Mouse (Mus musculus) intestine, embryonic 14.5 days (tissue): Measurements from ENCODE around the gene Zfp414. TPM values are rescaled to one million over a fixed set of nuclear protein-coding genes. Genes with fewer than 3 reads are reported as not detected.

Experiments used
- ATAC-seq: fragments of 200-750 bp; cut with Nextera tagmentation; replicated peaks from 2 replicates; pipeline ENCODE4 v1.8.0; 2017; ENCODE audit warnings: low read depth, moderate number of reproducible peaks, moderate TSS enrichment, moderate library complexity; ENCODE audit not compliant: low FRiP score, low TSS enrichment
- DNase-seq: peaks from one replicate; pipeline ENCODE4 v3.0.0-alpha.2; 2018; ENCODE audit warnings: low spot score
- H3K27ac ChIP-seq: fragments of 300-500 bp; sonication (generic); 2 replicates; pipeline ENCODE4 v1.5.1; 2014; ENCODE audit warnings: low read depth, mild to moderate bottlenecking, control low read depth
- H3K27me3 ChIP-seq: fragments of 300-500 bp; sonication (generic); replicated peaks from 2 replicates; pipeline ENCODE4 v1.6.1; 2014; ENCODE audit warnings: low read length, control low read depth; ENCODE audit not compliant: control insufficient read depth, insufficient read depth
- H3K36me3 ChIP-seq: fragments of 300-500 bp; sonication (generic); 2 replicates; pipeline ENCODE4 v1.6.1; 2014; ENCODE audit warnings: low read length, control low read depth; ENCODE audit not compliant: control insufficient read depth, insufficient read depth
- H3K4me1 ChIP-seq: fragments of 300-500 bp; sonication (generic); replicated peaks from 2 replicates; pipeline ENCODE4 v1.6.1; 2014; ENCODE audit warnings: low read length, control low read depth, mixed read lengths; ENCODE audit not compliant: control insufficient read depth, insufficient read depth
- H3K4me2 ChIP-seq: fragments of 300-500 bp; sonication (generic); 2 replicates; pipeline ENCODE4 v1.6.1; 2014; ENCODE audit warnings: low read length
- H3K4me3 ChIP-seq: fragments of 300-500 bp; sonication (generic); 2 replicates; pipeline ENCODE4 v1.5.1; 2014; ENCODE audit warnings: low read depth, low read length, control low read depth, mixed read lengths
- H3K9ac ChIP-seq: fragments of 300-500 bp; sonication (generic); 2 replicates; pipeline ENCODE4 v1.6.1; 2014; ENCODE audit warnings: mild to moderate bottlenecking, low read length
- H3K9me3 ChIP-seq: fragments of 300-500 bp; sonication (generic); 2 replicates; pipeline ENCODE4 v1.6.1; 2016; ENCODE audit warnings: low read length, control low read depth; ENCODE audit not compliant: control insufficient read depth
- WGBS: fragments of 180-500 bp; shearing (Covaris S2); extraction: QIAGEN DNeasy Blood & Tissue Kit; methylation state at CpG from one replicate; pipeline ENCODE4 v1.1.7; 2014; 5-methylcytosine and 5-hydroxymethylcytosine counted together
- polyA plus RNA-seq: library from polyadenylated mRNA; unstranded; fragments of >200 nt; fragmentation: Nextera tagmentation; extraction: Ambion mirVana; gene quantifications from 2 replicates; pipeline ENCODE4 v1.2.1, GENCODE M21; 2014

Gene Zfp414
- polyA plus RNA-seq, 1 experiment from 2014 or later, result 72.6 TPM

- Histone ChIP-seq H3K4me2 (no peak within 1 kb of the TSS), H3K9ac (no peak within 1 kb of the TSS), H3K36me3 (0 out of 2 replicates have a peak, but pooled peaks cover 8% of the 10 kb centered on the region), H3K27ac (no peak within 1 kb of the TSS), H3K4me3 (no peak within 1 kb of the TSS), H3K27me3 (no peaks in the 10 kb centered on the region), H3K9me3 (no peaks in the 10 kb centered on the region), H3K4me1 (no peaks in the 10 kb centered on the region)
- no peak for ATAC-seq
- 88% methylated on average over 4 of the region's 4 CpGs for WGBS
- no peak for DNase-seq
These were observed 8.8 kb downstream of the Zfp414 start, which contains the start of gene Pram1 for GRCm38 (mm10) chr17:33637516-33638276. Gene Pram1 (plus strand): TSS chr17:33638056.

- no peak overlapping the region for H3K4me3 ChIP-seq
- 57% methylated on average over 6 of the region's 6 CpGs for WGBS
- no peaks in the 10 kb centered on the region for H3K9me3 ChIP-seq
- H3K9ac ChIP-seq, result no peak overlapping the region
- ATAC-seq (no peak), DNase-seq (no peak)
- no peaks in the 10 kb centered on the region for H3K4me1 ChIP-seq
- no peak overlapping the region for H3K4me2 ChIP-seq
- H3K36me3 ChIP-seq, result peaks cover 22% of the 10 kb centered on the region
- H3K27me3 ChIP-seq, result no peaks in the 10 kb centered on the region
- H3K27ac ChIP-seq, result no peak overlapping the region
These were observed 10.9 kb downstream of the Zfp414 start for GRCm38 (mm10) chr17:33639743-33640142.

GRCm38 (mm10) chr17:33644068-33644467 is 15.2 kb downstream of the Zfp414 start:
- WGBS, result 97% methylated on average over 4 of the region's 4 CpGs
- H3K4me3 ChIP-seq, result no peak overlapping the region
- no peaks in the 10 kb centered on the region for H3K4me1 ChIP-seq
- H3K9me3 ChIP-seq, result no peaks in the 10 kb centered on the region
- H3K27ac ChIP-seq, result no peak overlapping the region
- DNase-seq (no peak), ATAC-seq (no peak)
- peaks cover 65% of the 10 kb centered on the region for H3K36me3 ChIP-seq
- no peaks in the 10 kb centered on the region for H3K27me3 ChIP-seq
- H3K9ac ChIP-seq, result no peak overlapping the region
- H3K4me2 ChIP-seq, result no peak overlapping the region

DNA sequence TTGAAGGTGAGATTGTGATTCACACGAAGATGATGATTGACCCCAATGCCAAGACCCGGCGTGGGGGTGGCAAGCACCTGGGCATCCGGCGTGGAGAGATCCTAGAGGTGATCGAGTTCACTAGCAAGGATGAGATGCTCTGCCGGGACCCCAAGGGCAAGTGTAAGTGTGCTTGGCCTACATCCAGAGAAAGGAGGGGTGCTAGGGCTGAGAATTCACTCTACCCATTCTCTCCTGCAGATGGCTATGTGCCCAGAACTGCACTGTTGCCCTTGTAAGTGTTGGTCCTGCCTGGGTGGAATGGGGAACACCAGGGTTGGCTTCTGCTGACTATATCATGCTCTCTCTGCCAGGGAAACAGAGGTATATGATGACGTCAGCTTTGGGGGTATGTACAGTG is 16.2 kb downstream of the Zfp414 start:
- Histone ChIP-seq H3K27ac (no peak overlapping the region), H3K4me1 (no peaks in the 10 kb centered on the region), H3K9ac (no peak overlapping the region), H3K4me2 (no peak overlapping the region), H3K4me3 (no peak overlapping the region), H3K36me3 (peaks cover 75% of the 10 kb centered on the region), H3K9me3 (no peaks in the 10 kb centered on the region), H3K27me3 (no peaks in the 10 kb centered on the region)
- 93% methylated on average over 8 of the region's 8 CpGs for WGBS
- no peak for DNase-seq
- ATAC-seq, result no peak

- H3K36me3 ChIP-seq, result peaks cover 95% of the 10 kb centered on the region
These were observed 21.0 kb downstream of the Zfp414 start for GRCm38 (mm10) chr17:33649781-33650475.

DNA sequence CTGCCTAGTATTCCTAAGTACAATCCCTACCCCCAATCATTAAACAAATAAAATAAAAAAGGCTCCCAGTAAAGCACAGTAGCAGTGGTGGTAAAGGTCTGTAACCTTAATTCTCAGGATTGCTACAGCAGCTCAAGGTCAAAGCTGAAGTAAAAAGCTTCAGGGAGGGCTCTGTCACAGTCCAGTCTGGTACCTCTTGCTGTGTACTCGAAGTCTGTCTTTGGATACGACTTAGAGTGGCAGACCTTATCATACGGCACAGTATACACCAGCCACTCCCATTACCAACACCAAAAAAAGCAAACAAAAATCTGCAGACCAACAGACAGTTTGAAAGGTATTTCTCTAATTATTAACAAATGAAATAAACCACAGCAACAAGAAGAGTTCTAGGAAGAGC is 37.9 kb downstream of the Zfp414 start:
- H3K9me3 ChIP-seq, result no peaks in the 10 kb centered on the region
- peaks cover 73% of the 10 kb centered on the region for H3K36me3 ChIP-seq
- H3K27ac ChIP-seq, result no peak overlapping the region
- ATAC-seq, result no peak
- 78% methylated on average over 3 of the region's 3 CpGs for WGBS
- no peak for DNase-seq
- H3K4me1 ChIP-seq, result no peaks in the 10 kb centered on the region
- no peak overlapping the region for H3K9ac ChIP-seq
- no peak overlapping the region for H3K4me3 ChIP-seq
- H3K4me2 ChIP-seq, result no peak overlapping the region
- H3K27me3 ChIP-seq, result no peaks in the 10 kb centered on the region

More at GRCm38 (mm10) chr17:33649781-33650475, 21.0 kb downstream of the Zfp414 start:
- Histone ChIP-seq H3K4me2 (no peak overlapping the region), H3K4me3 (no peak overlapping the region), H3K27ac (no peak overlapping the region), H3K4me1 (no peaks in the 10 kb centered on the region), H3K27me3 (no peaks in the 10 kb centered on the region), H3K9me3 (no peaks in the 10 kb centered on the region), H3K9ac (no peak overlapping the region)
- no peak for DNase-seq
- ATAC-seq, result peak; percentile 49; the same call in 1 of the 2 replicates
- 98% methylated on average over 34 of the region's 34 CpGs for WGBS

DNA sequence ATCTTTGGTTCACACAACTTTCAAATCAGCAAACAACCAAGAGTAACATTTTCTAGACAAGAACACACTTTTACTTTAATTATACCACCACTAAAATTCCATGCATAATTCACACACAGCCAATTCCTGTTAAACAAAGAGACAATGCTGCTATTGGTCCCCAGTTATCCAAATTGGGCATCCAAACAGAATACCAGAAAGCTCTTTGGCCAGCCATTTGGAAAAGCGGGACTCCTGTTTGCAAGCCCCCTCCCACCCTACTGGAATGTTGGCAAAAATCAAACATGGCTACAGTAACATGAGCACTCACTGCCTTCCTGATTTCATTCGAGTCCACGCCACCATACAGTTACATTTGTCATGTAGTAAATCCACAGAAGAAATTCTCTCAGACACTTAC is 40.8 kb downstream of the Zfp414 start:
- no peaks in the 10 kb centered on the region for H3K9me3 ChIP-seq
- no peak for ATAC-seq
- H3K9ac ChIP-seq, result no peak overlapping the region
- H3K4me1 ChIP-seq, result no peaks in the 10 kb centered on the region
- H3K27me3 ChIP-seq, result no peaks in the 10 kb centered on the region
- no peak overlapping the region for H3K4me2 ChIP-seq
- no peak for DNase-seq
- no peak overlapping the region for H3K4me3 ChIP-seq
- H3K27ac ChIP-seq, result no peak overlapping the region
- H3K36me3 ChIP-seq, result peaks cover 47% of the 10 kb centered on the region
- 87% methylated on average over 3 of the region's 3 CpGs for WGBS

DNA sequence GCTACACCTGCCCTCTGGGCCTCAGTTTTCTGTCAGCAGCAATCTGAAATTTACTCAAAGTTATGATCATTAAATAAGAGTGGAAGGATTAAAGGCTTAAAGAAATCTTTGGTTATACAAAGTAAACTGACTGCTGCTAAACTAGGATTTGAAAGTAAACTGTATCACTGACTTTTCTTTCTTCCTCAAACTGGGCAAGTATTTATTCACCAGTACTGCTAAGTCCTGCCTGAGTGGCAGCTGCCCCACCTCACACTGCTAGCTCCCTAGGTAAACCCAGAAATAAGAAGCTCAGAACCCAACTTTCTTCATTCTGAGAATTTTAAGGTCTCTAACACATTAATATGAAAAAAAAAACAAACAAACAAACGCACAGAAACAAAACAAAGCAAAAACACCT is 44.9 kb downstream of the Zfp414 start:
- no peaks in the 10 kb centered on the region for H3K27me3 ChIP-seq
- H3K9me3 ChIP-seq, result no peaks in the 10 kb centered on the region
- no peaks in the 10 kb centered on the region for H3K4me1 ChIP-seq
- H3K4me2 ChIP-seq, result no peak overlapping the region
- peaks cover 40% of the 10 kb centered on the region for H3K36me3 ChIP-seq
- DNase-seq (no peak), ATAC-seq (no peak)
- no peak overlapping the region for H3K4me3 ChIP-seq
- WGBS, result 76% methylated on average over 1 of the region's 1 CpGs
- no peak overlapping the region for H3K9ac ChIP-seq
- H3K27ac ChIP-seq, result no peak overlapping the region
